Mouse (Mus musculus) lung, embryonic 14.5 days (tissue): ENCODE measurements around the gene Tbr1. TPM values are rescaled to one million over a fixed set of nuclear protein-coding genes. Genes with fewer than 3 reads are reported as not detected.

ENCODE experiments used
- ATAC-seq: fragments of 200-750 bp; cut with Nextera tagmentation; 2 replicates; pipeline ENCODE4 v1.8.0; 2017; ENCODE audit warnings: mild to moderate bottlenecking, moderate TSS enrichment, moderate library complexity; ENCODE audit not compliant: insufficient read depth
- DNase-seq: peaks from one replicate; pipeline ENCODE4 v3.0.0-alpha.2; 2015
- H3K27ac ChIP-seq: fragments of 300-500 bp; sonication (generic); 2 replicates; pipeline ENCODE4 v1.5.1; 2014; ENCODE audit warnings: low read depth, mild to moderate bottlenecking, moderate library complexity
- H3K27me3 ChIP-seq: fragments of 300-500 bp; sonication (generic); 2 replicates; pipeline ENCODE4 v1.6.1; 2014; ENCODE audit warnings: low read length, control low read depth; ENCODE audit not compliant: insufficient read depth
- H3K36me3 ChIP-seq: fragments of 300-500 bp; sonication (generic); 2 replicates; pipeline ENCODE4 v1.6.1; 2014; ENCODE audit warnings: control low read depth; ENCODE audit not compliant: insufficient read depth
- H3K4me1 ChIP-seq: fragments of 300-500 bp; sonication (generic); 2 replicates; pipeline ENCODE4 v1.6.1; 2014; ENCODE audit warnings: antibody characterized with exemption, control low read depth; ENCODE audit not compliant: insufficient read depth
- H3K4me2 ChIP-seq: fragments of 300-500 bp; sonication (generic); 2 replicates; pipeline ENCODE4 v1.6.1; 2014; ENCODE audit warnings: mild to moderate bottlenecking
- H3K4me3 ChIP-seq: fragments of 300-500 bp; sonication (generic); 2 replicates; pipeline ENCODE4 v1.5.1; 2014; ENCODE audit warnings: low read depth, low read length
- H3K9ac ChIP-seq: fragments of 300-500 bp; sonication (generic); 2 replicates; pipeline ENCODE4 v1.6.1; 2014
- H3K9me3 ChIP-seq: fragments of 300-500 bp; sonication (generic); 2 replicates; pipeline ENCODE4 v1.6.1; 2016; ENCODE audit warnings: low read depth, low read length, control low read depth
- CTCF ChIP-seq: IDR thresholded peaks from 2 replicates; pipeline ENCODE4 v1.5.1; 2016; ENCODE audit warnings: antibody characterized with exemption, low read depth
- WGBS: fragments of 180-500 bp; shearing (Covaris S2); extraction: QIAGEN DNeasy Blood & Tissue Kit; methylation state at CpG from one replicate; pipeline ENCODE4 v1.1.7; 2014; 5-methylcytosine and 5-hydroxymethylcytosine counted together
- microRNA-seq: library from miRNA; unstranded; fragments of <30 nt; microRNA quantifications from one replicate; pipeline ENCODE4, GENCODE M21; 2016; ENCODE audit warnings: borderline number of aligned reads
- polyA plus RNA-seq: library from polyadenylated mRNA; unstranded; fragments of >200 nt; fragmentation: Nextera tagmentation; extraction: Ambion mirVana; gene quantifications from 2 replicates; pipeline ENCODE4 v1.2.1, GENCODE M21; 2014

Gene Tbr1
- polyA plus RNA-seq, 1 experiment from 2014 or later: 0.20 TPM

DNA sequence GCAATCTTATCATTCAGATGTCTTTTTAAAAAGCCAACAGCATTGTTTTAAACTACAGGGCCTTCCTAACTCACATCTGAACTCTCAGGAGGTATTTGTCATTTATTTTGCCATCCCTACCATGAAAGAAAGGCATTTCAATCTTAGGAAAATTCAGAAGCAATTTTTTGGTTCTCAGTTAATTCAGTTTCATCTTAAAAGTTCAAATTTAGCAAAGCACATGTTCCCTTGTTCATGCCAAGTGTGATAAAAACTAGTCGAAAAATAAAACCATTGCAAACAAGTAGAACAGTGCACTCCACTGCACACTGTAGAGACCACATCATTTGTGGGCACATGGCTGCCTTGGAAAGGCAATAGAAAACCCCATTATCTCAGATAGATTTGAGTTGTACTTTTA lies 15.5 kb downstream of the Tbr1 start:
- no peak for ATAC-seq

DNA sequence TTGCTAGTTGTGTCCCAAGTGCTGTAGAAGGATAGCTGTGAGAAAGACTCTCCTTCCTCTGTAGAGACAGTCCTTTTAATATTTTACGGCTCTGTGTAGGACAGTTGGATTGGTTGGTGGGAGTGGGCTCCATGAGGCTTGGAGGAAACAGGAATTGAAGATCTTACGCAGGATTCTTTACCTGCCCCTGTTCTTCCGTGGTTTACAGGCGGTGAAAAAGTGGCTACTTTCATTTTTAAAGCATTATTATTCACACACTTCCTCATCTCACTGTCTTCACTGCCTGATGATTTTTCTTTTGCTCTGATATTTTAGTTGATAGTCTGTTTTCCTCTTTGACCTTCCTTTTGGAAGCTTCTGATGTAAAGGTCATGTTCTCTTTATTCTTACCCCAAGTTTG lies 17.5 kb downstream of the Tbr1 start:
- DNase-seq (no peak), ATAC-seq (no peak)
- H3K9me3 ChIP-seq: no peaks in the 10 kb centered on the region
- no peak overlapping the region for H3K9ac ChIP-seq
- peaks cover 35% of the 10 kb centered on the region; the same call in 1 of the 2 replicates for H3K27me3 ChIP-seq
- no peaks in the 10 kb centered on the region for H3K36me3 ChIP-seq
- no peak overlapping the region for H3K4me3 ChIP-seq
- no peak for TF ChIP-seq CTCF
- H3K4me2 ChIP-seq: no peak overlapping the region
- 77% methylated on average over 4 of the region's 4 CpGs for WGBS
- 0 out of 2 replicates have a peak, but pooled peaks cover 3% of the 10 kb centered on the region for H3K4me1 ChIP-seq
- no peak overlapping the region for H3K27ac ChIP-seq

More for the DNA sequence above, 15.5 kb downstream of the Tbr1 start:
- no peak overlapping the region for H3K4me2 ChIP-seq
- H3K9me3 ChIP-seq: no peaks in the 10 kb centered on the region
- peaks cover 53% of the 10 kb centered on the region for H3K27me3 ChIP-seq
- H3K4me3 ChIP-seq: no peak overlapping the region
- H3K9ac ChIP-seq: no peak overlapping the region
- DNase-seq: no peak
- WGBS: 75% methylated on average over 1 of the region's 1 CpGs
- H3K27ac ChIP-seq: no peak overlapping the region
- H3K36me3 ChIP-seq: no peaks in the 10 kb centered on the region
- TF ChIP-seq CTCF: no peak
- H3K4me1 ChIP-seq: 0 out of 2 replicates have a peak, but pooled peaks cover 3% of the 10 kb centered on the region

DNA sequence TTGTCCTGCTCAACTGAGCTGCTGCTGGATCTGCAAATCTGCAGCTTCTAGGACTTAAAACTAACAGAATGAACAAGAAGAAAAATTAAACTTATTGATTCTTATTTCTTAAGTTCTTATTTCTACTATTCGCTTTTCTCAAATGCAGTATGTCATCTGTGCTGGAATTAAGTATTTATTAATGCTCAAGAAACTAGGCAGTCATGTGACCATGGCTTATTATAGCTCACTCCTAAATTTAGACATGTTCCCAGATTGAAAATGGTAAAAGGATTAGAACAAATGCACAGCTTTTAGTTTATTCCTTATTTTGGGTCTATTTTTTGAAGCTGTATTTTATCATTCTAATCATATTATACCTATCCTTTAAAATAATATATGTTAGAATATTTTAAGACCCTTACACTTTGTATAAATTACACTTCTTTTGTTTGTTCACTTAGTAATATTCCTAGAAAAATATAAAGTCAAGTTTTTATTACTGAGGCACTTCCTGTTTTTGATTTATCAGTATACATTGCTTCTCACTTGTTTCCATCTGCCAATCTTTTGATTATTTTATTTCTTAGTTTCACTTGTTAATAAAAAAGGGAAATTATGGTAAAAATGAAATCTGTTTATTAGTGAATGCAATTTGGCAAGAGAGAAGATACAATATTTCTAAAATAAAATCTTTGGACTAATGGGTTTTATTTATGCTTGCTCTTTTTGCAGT lies 20.9 kb downstream of the Tbr1 start:
- no peak for TF ChIP-seq CTCF
- no peak overlapping the region for H3K4me3 ChIP-seq
- WGBS: 67% methylated on average over 1 of the region's 1 CpGs
- no peak overlapping the region for H3K9ac ChIP-seq
- no peaks in the 10 kb centered on the region for H3K9me3 ChIP-seq
- peaks cover 12% of the 10 kb centered on the region; the same call in 1 of the 2 replicates for H3K27me3 ChIP-seq
- H3K4me1 ChIP-seq: no peaks in the 10 kb centered on the region
- no peaks in the 10 kb centered on the region for H3K36me3 ChIP-seq
- ATAC-seq: no peak
- H3K27ac ChIP-seq: no peak overlapping the region
- no peak for DNase-seq
- no peak overlapping the region for H3K4me2 ChIP-seq

DNA sequence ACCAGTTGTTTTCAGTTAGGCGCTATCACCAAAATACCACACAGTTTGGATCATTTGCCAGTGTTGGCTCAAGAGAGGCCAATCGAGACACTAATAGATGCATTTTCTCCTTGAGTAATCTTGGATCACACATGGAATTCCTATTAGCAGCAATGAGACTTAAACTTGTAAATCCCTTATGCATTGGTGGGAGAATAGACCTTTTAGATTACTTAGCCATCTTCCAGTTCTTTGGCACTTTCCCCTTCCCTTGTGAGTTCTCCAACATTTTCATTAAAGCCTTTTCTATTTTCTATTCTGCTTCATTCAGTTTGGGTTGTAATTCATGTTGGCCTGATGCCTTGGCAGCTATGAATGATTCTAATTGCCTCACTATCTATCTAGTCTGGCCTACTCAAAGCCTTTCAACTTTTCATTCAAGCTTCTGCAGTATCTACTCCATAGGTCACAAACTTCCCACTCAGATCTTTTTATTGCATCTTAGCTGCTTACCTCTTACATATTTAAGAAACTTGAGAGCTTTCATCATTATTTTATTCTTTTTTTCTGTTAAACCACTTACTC lies 34.6 kb downstream of the Tbr1 start:
- no peak for ATAC-seq
- Histone ChIP-seq H3K9ac (no peak overlapping the region), H3K4me2 (no peak overlapping the region), H3K27ac (no peak overlapping the region), H3K27me3 (no peaks in the 10 kb centered on the region), H3K36me3 (no peaks in the 10 kb centered on the region), H3K4me3 (no peak overlapping the region), H3K9me3 (no peaks in the 10 kb centered on the region), H3K4me1 (no peaks in the 10 kb centered on the region)
- no peak for TF ChIP-seq CTCF
- DNase-seq: no peak
- 78% methylated on average over 2 of the region's 2 CpGs for WGBS

Small RNAs within 50 kb of the gene (microRNA-seq; reads per million reads assigned to microRNA genes)
- not detected for gene Gm22403

Other genes starting within 250 kb of the Tbr1 start
- gene Tank, start 224.3 kb upstream of the Tbr1 start, polyA plus RNA-seq: 32.5 TPM in 2 replicates
- 201 and 205 TPM in 2 replicates for gene Psmd14, start 91.2 kb upstream of the Tbr1 start, polyA plus RNA-seq
- 0.16 TPM in 2 replicates for gene Slc4a10, start 243.5 kb downstream of the Tbr1 start, polyA plus RNA-seq